Mouse (Mus musculus) CD4-positive, CD25-positive, alpha-beta regulatory T cell, adult 4 months (primary cell): ENCODE measurements around the gene Fam43b. TPM values are rescaled to one million over a fixed set of nuclear protein-coding genes. Genes with fewer than 3 reads are reported as not detected.
"Not testable (repeated sequence)": the region's sequence is repeated elsewhere in the genome, so short reads cannot be mapped to it uniquely, and the experiment has no call there.

Experiments used
- ATAC-seq: one replicate; pipeline ENCODE4 v1.8.0; 2017
- polyA plus RNA-seq, 2 experiments: library from polyadenylated mRNA; unstranded; fragments of 100-300 nt; shearing (Covaris generic); gene quantifications; one replicate each; pipeline ENCODE4 v1.2.1; 2017

Gene Fam43b
- polyA plus RNA-seq: not detected

DNA sequence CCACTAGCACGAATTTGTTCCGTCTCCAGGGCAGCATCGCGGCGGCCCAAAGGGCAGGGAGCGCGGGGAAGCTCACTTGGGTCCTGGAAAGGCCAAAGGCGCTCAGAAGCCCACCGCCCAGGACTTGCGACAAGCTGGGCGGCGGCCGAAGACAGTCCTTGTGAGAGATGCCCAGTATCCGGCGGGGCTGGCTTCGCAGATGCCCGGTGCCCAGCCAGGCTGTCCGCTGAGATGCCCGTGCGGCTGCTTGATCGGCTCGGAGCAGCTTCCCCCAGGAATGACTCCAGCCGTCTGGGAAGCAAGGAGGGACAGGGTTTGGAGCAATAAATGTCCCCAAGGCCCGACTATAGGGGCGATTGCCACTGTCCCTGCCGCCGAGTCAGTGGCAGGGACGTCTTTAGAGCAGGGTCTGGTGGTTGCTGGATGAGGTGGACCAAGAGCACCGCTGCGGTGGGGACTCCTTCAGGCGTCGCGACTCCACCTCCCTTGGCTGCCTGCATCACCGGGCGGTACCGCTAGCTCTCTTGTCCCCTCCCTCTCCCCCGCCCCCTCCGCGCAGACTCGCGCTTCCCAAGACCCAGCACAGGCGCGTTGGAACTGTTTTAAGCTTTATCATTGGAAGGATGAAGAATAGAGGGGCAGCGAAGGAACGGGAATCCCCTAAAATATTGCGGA, at the start of gene Fam43b:
Gene Fam43b (minus strand): TSS at position 558 of the 675 bp plus-strand sequence.
- no peak for ATAC-seq

DNA sequence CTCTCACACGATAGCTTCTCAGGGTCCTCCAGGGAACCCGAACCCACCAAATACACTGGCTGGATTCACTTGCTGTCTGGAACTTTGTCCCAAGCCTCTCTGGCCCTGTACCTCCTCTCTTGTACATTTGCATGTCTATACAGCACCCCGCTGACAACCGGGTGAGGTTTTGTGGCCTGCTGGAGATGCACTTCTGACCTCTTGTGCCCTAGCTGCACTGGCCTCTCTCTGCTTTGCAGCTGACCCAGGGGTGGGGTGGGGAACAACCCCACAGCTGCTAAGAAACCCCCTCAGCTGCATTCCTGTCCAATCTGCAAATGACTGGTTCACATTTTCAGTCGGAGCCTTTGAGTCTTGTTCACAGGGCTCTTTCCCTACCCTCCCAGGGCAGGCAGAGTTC, 48.6 kb upstream of the Fam43b start:
- ATAC-seq: no peak

DNA sequence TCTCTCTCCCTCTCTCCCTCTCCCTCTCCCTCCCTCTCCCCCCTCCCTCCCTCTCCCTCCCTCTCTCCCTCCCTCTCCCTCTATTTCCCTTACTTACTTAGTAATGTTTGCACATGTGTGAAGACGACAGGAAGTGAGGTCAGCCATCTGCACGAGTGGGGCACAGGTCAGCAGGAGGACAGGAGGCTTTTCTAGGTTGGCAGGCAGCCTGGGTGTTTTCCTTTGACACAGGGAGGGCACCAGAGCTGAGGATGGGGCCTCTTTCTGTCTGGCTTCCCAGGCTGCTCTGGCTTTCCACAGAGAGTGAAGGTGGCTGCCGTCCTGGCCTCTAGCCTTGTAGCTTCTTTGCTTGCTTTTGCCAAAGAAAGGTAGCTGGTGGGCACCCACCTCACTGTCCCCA, 43.7 kb upstream of the Fam43b start:
- ATAC-seq: no peak

DNA sequence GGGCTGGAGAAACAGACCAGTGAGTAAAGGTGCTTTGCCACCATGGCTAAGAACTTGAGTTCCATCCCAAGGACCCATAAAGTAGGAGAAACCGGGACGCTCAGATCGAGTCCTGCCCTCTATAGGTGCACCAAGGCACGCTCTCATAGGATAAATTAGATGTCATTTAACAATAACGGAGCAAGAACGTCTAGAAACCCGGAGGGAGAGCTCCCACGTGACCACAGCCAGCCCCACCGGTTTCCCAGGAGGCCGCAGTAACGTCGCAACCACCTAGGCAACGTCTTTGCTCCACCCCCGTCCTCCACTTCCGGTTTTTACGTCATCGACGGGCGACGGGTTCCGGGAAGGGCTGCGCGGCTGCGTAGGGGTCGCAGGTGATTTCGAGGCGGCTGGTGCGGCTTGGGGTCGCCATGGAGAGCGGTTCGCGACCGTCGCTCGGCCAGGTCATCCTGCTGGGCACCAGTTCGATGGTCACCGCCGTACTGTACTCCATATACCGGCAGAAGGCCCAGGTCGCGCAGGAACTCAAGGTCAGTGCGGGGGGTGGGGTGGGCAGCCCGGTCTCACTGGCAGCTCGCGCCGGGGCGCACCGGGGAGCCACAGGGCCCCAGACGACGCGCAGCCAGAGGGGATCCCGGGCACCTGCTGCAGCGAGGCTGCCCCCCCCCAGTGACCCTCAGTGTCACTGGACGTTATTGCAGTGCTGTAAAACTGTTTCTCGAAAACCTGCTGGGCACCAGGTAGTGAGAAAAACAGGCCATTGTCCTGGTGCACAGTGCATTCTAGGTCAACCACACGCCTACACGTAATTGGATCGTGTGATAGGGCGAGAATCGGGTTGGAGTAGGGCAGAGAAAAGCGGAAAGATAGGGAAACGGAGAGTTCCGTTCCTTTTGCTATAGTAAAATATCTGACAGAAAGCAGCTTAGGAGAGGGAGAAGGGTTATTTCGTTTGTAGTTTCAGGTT, 38.3 kb upstream of the Fam43b start, which contains the start of gene Mul1:
Gene Mul1 (plus strand): TSS at position 325 of the 970 bp plus-strand sequence.
- peak; percentile 98 for ATAC-seq

DNA sequence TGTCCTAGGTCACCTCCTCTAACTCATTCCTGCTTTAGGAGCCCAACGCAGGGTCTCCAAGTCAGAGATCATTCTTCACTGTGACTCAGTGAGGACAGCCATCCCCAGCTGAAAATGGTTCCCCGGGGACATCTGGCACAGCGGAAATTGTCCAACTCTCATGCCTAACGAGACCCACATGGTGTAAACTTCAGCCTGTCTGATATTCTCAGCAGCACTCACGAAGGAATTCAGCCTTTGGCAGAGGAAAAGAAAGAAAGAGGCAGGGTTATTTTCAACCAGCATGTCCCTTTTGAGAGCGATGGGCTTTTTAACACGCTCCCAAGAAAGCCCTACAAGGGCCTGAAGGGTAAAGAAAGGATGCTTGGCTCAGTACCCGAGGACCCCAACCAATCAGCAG, 35.0 kb upstream of the Fam43b start:
- ATAC-seq: no peak

DNA sequence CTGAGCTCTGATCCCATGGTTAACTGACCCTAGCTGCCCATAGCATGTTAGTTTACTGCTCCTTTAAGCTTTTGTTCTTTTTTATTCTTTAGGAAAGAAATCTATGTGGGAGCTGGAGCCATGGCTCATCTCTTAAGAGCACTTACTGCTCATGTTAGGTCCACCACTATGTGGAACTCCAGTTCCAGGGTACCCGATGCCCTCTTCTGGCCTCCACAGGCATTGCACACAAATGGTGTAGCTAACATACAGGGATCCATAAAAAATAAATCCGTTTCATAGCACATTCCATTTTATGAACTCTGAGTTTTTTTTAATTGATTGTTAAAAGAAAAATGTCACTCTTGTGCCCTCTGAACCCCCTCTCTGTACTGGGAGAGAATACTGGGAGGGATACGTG, 33.5 kb upstream of the Fam43b start:
- no peak for ATAC-seq

DNA sequence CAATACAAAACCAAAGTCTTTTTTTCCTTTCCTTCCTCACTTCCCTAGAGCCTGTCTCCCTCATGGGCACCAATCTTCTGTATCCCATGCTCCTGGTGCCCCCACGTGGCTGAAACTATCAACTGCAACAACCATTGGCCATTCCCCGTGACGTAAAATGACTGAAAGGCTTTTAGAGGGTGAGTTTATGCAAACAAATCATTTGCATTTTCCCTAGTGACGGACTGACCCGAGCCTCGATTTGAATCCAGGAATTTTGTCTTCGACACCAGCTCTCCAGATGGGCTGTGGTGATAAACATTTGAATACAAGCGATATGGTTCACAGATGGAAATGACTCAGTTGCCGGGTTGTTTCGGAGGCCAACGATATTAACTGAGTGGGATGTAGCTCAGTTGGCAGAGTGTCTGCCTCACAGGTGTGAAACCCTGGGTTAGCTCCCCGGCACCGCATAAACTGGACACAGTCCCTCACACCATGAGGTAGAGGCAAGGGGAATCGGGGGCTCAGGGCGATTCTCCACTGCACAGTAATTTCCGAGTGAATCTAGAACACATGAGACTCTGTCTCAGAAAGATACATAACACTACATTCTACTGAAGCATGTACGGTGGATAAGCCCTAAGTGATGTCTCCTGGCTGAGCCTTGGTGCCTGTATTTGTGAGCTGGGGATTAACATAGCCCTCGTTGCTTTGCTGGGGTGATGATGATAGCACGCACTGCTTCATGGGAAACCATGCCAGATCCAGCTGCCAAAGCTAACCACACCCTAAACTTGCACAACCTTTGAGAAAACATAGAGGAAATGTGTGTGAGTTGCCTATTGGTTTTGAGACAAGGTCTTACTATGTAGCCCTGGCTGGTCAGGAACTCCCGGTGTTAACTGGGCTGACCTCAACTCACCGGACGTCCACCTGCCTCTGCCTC, 30.7 kb upstream of the Fam43b start:
- peak; percentile 69 for ATAC-seq

DNA sequence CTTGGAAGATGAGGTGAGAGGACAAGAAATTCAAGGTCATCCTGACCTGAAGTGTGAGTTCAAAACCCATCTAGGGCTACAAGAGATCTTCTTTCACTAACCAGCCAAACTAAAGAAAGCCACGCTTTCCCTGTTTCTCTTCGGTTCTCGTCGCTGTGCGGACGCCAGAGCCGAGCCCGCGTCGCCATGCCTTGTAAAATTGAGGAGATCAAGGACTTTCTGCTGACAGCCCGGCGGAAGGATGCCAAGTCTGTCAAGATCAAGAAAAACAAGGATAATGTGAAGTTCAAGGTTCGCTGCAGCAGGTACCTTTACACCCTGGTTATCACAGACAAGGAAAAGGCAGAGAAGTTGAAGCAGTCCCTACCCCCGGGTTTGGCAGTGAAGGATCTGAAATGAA, 29.3 kb upstream of the Fam43b start:
- not testable (repeated sequence) for ATAC-seq

DNA sequence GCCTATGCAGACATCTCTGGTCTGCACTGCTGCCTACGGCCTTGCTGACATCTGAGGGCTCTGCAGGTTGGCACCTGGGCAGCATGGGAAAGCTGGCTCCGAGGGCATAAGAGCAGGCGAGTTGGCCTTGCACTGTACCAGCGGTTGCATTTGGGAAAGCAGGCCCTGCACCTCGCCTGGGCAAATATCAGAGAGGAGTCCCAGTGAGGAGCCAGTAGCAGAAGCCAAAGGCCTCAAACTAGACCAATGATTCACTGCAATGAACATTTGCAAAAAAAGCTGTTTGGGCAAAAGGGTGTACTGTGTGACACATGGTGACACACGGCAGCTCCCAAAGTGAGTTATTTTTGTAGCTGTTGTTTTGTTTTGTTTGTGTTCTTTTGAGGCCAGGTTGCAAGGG, 28.7 kb upstream of the Fam43b start:
- no peak for ATAC-seq

DNA sequence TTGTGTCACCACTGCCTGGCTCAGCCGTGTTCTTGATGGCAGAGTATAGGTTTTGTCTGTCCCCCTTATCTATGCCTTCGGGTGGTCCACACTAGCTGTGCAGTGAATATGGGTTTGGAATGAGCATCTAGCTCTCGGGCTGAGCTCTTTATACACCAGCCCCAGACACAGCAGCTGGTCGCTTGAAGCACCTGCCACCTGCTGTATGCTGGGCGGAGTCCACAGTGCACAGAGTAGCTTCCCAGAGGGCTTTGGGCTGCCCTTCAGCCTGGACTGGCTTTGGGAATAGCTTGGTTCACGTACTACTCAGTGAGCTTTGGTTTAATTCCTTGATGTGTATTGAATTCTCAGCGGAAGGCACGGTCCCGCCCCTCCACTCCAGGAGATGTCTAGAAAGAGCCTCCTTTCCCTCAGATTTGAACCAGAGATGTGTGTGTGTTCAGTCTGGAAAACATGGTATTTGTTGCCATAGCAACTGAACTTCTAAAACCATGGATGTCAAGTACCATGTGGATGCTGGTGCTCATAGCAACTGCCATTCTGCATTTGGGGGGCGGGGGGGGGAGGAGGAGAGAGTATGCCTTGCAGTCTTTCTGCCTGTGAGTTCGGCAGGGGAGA, 22.1 kb upstream of the Fam43b start:
- no peak for ATAC-seq

DNA sequence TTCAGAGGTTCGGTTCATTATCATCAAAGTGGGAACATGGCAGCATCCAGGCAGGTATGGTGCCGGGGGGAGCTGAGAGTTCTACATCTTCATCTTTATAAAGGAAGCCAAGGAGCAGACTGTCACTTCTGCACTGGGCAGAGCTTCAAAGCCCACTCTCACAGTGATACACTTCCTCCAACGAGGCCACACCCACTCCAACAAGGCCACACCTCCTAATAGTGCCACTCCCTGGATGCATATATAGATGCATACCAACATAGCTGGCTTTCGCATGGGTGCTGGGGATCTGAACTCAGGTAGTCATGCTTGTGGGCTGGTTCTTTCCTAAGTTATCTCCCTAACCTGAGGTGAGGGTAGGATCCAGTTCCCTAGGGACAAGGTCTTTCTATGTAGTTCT, 21.6 kb upstream of the Fam43b start:
- no peak for ATAC-seq

DNA sequence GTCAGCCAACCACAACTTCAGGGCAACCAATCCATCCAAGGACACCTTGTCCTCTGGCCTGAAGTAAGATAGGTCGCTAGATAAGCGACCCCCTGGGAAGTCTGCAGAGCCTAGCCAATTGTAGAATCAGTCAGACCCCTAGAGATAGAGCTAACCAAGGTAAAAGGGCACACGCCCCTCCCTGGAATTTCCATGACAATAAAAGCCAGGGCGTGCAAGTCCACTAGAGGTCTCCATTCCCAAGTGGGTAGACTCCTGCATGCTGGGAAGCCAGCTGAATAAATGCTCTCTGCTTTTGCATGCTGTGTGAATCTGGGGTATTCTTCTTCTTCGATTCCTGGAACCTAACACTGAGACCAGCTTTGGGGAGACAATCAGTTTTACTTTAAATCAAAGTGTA, 20.1 kb upstream of the Fam43b start:
- ATAC-seq: no peak

DNA sequence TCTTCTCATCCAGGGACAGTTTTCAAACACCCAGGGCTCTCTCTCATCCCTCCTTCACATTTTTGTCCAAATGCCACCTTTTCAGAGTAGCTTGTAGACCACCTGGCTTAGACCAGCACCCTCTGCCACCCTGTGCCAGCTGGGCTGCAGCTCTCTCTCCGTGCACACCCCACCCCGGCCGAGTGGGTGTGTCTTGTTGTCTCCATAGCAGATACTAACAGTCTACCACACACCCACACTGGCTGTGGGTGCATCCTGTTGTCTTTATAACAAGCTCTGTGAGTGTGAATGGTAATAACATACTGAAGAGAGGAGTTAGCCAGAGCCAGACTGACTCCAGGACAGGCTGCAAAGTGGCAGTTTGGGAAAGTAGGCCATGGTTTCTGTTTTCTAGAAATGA, 19.7 kb upstream of the Fam43b start:
- no peak for ATAC-seq

DNA sequence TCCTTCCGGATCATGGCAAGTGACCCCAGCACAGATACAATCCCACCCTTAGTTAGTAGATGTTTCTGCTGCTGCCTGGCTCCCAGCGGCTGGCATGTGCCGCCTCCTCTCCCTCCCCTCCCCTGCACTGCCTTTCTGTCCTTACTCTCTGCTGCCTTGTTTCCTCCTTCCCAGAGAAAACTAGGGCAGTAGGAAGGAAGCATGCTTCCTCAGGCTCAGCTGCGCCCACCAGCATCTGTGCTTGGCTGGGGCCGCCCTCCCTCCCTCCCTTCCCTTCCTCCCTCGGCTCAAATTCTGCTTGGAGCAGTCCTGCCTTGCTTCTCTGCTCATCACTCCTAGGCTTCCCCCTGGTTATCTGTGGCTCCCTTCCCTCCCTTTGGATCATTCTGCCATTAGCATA, 18.4 kb upstream of the Fam43b start:
- ATAC-seq: no peak

DNA sequence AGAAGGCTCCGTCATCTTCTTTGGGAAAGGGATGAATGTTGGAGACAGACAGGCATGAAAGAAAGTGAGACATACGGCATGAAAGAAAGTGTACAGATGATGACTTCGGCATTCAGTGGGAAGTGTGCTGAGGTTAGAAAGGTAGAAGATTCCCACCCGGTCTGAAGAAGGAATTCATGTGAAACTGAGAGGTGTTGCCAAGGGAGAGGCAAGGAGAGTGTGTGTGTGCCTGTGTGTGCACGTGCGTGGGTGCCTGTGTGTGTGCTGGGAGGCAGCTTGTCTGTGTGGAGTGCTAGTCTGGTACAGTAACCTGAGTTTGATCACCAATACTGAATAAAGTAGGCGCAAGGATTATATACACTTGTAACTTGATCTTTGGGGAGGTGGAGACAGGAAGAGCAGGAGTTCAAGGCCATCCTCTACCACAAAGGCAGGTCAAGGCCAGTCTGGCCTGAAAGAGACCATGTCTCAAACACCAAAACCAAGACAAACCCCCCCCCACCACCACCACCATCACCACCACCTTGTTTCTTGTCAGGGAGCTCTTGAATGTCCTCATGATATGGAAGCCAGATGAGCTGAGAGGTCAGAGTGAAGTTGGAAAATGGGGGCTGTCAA, 15.3 kb upstream of the Fam43b start:
- no peak for ATAC-seq

DNA sequence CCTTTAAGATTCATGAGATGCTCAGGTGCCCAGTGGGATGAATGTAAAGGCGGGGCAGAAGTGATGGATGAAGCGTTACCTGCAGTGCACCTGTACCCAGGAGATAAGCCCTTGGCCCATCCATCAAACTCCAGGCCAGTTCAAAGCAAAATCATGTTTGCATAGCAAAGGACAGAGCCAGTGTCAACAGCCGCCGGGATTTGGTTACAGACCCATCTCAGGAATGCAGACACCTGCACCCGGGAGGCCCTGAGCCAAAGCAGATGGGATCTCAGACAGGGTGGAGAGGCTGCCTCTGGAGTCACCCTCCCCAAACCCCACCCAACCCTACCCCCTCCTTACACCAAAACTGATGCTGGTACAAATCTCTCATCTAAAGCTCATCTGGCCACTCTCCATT, 14.7 kb upstream of the Fam43b start:
- no peak for ATAC-seq

DNA sequence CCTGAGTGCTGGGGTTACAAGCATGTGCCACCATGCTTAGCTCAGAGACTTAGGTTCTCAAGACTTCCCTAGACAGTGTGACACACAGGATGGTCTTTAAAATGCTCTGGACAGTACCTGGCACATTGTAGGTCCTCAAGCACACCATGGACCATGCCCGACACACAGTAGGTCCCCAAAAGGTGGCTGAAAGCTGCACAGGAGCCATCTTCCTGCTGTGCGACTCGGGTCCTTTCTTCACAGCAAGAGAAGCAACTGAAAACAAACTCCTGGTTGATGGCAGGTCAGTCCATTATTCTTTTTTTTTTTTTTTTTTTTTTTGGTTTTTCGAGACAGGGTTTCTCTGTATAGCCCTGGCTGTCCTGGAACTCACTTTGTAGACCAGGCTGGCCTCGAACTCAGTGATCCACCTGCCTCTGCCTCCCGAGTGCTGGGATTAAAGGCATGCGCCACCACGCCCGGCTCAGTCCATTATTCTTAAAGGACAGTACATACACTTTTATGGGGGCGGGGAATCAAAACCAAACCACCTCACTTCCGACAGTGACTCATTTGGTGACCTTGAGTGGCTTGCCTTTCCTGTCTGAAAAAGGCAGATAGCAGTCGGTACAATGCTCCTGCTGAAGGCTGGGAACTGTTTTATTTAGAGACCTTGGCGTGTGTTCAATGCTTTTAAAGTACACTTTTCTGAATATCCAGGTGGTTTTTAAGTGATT, 11.3 kb upstream of the Fam43b start:
- peak; percentile 57 for ATAC-seq

DNA sequence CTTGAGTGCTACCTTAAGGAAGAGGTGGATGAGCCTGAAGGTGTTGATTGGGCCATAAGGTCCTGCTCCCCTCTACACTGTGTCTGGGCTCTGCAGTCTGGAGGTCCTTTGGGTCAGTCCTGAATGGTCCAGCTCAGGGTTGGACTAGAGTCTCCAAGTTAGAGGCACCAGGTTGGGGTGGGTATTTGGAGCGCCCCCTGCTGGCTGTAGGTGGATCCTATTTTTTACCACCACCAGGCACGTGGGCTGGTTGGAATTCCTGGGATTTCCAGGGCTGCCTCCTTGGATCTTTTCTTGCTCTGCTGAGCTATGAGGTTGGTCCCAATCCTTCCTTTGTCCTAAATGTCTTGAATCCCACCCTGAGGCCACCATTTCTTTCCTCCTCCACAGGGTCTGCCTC, 8.5 kb upstream of the Fam43b start:
- ATAC-seq: no peak

DNA sequence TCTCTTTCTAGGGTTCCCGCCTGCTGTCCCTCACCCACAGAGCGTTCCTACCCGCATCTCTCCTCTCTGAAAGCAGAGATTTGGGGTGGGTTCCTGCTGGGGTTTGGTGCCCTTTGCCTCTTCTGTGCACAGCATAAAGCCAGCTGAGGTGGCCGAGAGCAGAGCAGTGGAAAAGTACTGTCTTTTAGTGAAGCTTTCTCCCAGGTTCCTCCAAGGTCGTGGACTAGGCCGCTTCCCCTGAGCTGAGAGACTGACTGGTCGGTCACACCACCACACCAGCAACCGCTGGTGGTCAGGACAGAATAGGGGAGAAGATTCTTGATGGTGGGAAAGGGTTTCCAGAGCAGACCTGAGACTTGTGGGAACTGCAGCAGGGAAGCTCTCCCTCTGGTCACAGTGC, 383 bp upstream of the Fam43b start:
- no peak for ATAC-seq

DNA sequence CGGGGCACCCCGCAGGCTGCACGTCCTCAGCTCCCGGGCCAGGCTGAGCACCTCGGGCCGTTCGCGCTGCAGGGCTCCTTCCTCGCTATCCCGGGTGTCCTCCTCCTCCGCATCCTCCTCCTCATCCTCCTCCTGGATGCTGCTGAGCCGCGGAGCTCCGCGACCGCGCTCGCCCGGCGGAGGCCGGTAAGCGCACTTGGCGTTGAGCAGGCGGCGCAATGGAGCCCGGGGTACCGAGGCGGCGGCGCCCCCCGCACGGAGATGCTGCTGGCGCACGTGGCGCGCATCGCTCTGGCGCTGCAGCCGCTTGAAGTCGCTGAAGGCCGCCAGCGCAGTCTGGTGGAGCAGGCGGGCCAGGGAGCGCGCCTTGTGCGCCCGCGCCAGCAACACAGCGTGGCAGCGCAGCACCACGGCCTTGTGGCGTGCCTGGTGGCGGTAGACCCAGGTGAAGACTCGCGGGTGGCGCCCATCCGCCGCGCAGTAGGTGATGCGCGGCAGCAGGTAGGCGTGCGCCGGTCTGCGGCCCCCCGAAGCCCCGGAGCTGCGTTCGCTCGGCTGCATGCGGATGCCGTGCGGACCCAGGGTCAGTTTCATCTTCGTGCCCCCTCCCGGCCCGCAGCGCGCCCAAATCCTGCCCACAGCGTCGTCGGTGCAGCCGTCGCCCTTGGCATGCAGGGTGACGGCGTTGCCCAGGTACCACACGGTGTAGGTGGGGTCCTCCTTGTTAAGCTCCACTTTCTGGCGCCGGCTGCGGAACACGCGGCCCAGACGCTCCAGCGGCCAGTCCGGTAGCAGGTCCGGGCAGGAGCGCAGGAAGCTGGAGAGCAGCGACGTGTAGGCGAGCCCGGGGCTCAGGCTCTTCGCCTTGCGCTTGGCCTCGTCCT, 999 bp downstream of the Fam43b start:
- ATAC-seq: no peak
